Mouse (Mus musculus): ENCODE measurements around the gene Slc18a3. TPM values are rescaled to one million over a fixed set of nuclear protein-coding genes. Genes with fewer than 3 reads are reported as not detected.

Slc18a3 gene
- polyA plus RNA-seq (2016; fragmentation: Nextera tagmentation; extraction: Ambion mirVana) = 0.05 TPM in 1 of 2 replicates, not detected in the other

DNA sequence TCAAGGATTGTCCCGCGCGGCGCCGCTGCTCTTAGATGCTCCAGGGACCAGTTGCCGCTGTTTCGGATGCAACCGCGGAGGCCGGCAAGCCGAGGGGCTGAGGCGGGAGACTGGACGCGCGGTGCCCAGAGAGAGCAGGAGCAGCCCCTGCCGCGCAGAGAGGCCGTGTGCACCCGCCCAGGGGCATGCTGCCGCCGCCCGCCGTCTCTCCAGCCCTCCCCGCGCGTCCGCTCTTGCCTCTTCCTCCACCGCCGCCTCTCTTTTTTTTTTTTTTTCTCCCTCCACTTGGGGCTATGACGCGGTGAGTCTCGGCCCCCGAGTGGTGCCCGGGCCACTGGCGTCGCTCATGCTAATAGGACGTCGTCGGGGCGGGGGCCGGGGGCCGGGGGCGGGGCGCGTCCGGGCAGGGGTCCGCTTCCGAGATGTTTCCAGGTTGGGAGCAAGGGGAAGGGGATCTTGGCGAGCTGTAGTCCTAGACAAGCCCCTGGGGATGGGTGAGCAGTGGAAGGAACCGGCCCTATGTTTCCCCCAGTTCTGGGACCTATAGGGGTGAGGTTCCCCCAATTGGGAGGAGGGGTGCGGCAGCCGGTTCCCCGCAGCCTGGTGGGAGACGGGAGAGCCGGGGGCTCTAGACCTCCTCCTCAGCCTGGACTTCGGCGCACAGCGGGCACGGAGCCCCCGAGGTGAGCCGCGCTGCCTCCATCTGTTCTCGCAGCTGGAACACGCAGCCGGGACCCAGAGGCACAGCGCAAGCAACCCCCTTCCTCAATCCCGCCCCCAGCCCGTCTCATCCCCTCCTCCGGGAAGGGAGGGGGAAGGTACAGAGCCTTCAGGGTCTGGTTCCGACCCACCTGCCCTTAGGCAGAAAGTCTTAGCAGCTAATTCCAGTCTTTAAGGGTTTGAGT is at the start of gene Slc18a3:
TSS of gene Slc18a3 (minus strand) at position 250 of the 905 bp plus-strand sequence.
- Histone ChIP-seq H3K4me2 (peak within 1 kb of the TSS; percentile 40), H3K27me3 (replicated peaks) (peaks cover 90% of the 10 kb centered on the region), H3K9ac (no peak within 1 kb of the TSS), H3K27ac (no peak within 1 kb of the TSS), H3K4me3 (peak within 1 kb of the TSS; percentile 26), H3K4me1 (peaks cover 4% of the 10 kb centered on the region; the same call in 1 of the 2 replicates), H3K9me3 (replicated peaks) (no peaks in the 10 kb centered on the region), H3K36me3 (no peaks in the 10 kb centered on the region)
- 2% methylated on average over 70 of the region's 70 CpGs for WGBS (ENCODE audit: insufficient replicate concordance)
- ATAC-seq = no peak

DNA sequence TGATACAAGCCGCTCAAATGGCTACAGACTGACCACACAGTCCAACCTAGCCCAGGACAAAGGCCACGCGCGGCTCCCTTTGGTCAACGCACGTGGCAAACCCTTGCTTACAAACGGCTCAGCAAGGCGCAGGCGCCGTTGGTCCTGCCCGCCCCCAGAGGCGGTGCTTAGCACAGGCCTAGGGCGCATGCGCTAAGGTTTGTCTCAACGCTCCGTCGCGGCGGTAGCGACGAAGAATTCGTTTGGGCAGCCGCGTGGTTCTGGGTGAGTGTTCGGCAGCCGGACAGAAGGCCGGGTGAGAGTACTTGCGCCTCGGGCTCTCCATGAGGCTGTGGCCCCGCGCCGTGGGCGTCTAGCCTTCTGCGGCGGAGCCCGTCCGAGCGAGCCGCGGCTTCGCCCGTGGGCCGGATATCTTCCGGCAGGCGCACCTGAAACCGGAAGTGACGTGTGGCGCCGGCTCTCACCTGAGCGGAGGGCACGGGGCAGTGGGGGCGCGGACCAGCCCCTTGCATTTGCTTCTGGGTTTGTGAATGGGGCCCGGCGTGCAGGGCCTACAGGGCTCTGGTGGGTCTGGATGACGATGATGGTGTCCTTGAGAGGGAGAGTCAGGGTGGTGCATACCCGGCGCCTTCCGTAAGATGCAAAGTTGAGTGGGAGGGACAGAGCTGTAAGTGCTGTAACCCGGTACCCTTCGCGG is 48.8 kb upstream of the Slc18a3 start, which contains the start of gene Ercc6:
TSS of gene Ercc6 (plus strand) at position 186 of the 697 bp plus-strand sequence.
- no peaks in the 10 kb centered on the region for H3K27me3 ChIP-seq (replicated peaks)
- ATAC-seq = peak; percentile 92
- under 1% methylated on average over 62 of the region's 62 CpGs for WGBS (ENCODE audit: insufficient replicate concordance)

GRCm38 (mm10) chr14:32512912-32513311 is 48.3 kb upstream of the Slc18a3 start:
- peak overlapping the region; percentile 70; the same call in 1 of the 2 replicates for H3K4me3 ChIP-seq
- ATAC-seq = peak; percentile 10; the same call in 1 of the 2 replicates
- peak overlapping the region; percentile 78 for H3K9ac ChIP-seq
- peaks cover 35% of the 10 kb centered on the region for H3K4me1 ChIP-seq
- no peak overlapping the region for H3K27ac ChIP-seq
- H3K4me2 ChIP-seq = peak overlapping the region; percentile 83
- WGBS (ENCODE audit: insufficient replicate concordance) = 36% methylated on average over 9 of the region's 9 CpGs
- no peaks in the 10 kb centered on the region for H3K27me3 ChIP-seq (replicated peaks)
- H3K36me3 ChIP-seq = peaks cover 18% of the 10 kb centered on the region
- H3K9me3 ChIP-seq (replicated peaks) = no peaks in the 10 kb centered on the region

More for the DNA sequence above, 48.8 kb upstream of the Slc18a3 start, which contains the start of gene Ercc6:
- H3K9me3 ChIP-seq (replicated peaks) = no peaks in the 10 kb centered on the region
- H3K4me3 ChIP-seq = peak within 1 kb of the TSS; percentile 70
- peaks cover 30% of the 10 kb centered on the region for H3K4me1 ChIP-seq
- peak within 1 kb of the TSS; percentile 79 for H3K27ac ChIP-seq
- peak within 1 kb of the TSS; percentile 78 for H3K9ac ChIP-seq
- peaks cover 22% of the 10 kb centered on the region for H3K36me3 ChIP-seq
- H3K4me2 ChIP-seq = peak within 1 kb of the TSS; percentile 83

DNA sequence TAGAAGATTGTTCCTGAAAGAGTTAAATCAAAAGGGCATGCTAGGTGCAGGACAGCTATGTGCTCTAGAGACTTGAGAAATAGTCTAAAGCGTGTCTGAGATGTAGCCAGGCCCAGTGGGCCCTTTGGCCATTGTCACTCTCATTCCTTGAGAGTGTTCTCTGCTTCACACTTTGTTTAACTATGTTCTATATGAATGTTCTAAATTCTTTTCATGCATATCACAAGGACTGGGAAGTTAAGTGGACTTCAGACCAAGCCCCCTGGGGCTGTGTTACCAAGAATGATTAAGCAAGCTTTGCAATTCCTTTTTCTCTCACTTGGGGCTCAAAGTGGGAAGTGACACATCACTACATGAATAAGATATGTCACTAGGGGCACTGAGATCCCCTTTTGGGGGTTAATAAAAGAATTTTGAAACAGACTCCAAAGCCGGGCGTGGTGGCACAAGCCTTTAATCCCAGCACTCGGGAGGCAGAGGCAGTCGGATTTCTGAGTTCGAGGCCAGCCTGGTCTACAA is 44.9 kb upstream of the Slc18a3 start:
- H3K9ac ChIP-seq = no peak overlapping the region

DNA sequence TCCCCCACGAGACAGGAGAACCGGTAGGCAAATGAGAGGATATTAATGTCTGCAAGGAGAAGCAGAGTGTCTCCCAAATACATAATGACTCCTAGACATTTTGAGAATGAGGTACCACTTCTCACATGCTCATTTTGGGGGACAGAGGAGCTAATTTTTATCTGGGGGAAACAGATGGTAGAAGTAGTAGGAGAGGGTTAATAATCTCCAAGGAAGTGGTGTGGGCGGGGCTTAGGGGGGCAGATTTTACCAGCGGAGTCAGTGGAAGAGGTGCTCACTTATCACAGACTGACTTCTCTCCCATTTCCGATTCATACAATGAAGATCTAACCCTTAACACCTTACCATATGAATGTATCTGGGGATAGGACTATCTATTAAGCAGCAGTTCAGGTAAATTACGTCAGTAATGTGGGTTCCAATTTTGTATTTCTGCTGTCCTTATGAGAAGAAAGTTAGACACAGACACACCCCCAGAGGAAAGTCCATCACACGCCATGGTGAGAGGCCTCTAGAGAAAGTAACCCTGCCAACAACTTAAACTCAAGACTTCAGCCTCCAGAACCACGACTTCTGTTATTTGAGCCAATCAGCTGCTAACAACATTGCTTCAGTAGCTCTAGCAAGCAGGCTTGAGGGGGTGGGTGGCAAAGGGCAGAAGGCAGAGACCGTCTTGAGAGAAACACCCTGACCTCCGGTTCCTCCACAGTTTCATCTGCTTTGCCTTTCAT is 43.6 kb upstream of the Slc18a3 start:
- 20% methylated on average over 10 of the region's 10 CpGs for WGBS (ENCODE audit: insufficient replicate concordance)
- Histone ChIP-seq H3K27me3 (replicated peaks) (no peaks in the 10 kb centered on the region), H3K4me1 (peaks cover 23% of the 10 kb centered on the region), H3K4me2 (peak overlapping the region; percentile 46), H3K9ac (no peak overlapping the region), H3K4me3 (no peak overlapping the region), H3K27ac (no peak overlapping the region), H3K36me3 (no peaks in the 10 kb centered on the region), H3K9me3 (replicated peaks) (no peaks in the 10 kb centered on the region)
- peak; percentile 74 for ATAC-seq

More for the DNA sequence above, 44.9 kb upstream of the Slc18a3 start:
- H3K4me1 ChIP-seq = peaks cover 30% of the 10 kb centered on the region
- no peaks in the 10 kb centered on the region for H3K27me3 ChIP-seq (replicated peaks)
- WGBS (ENCODE audit: insufficient replicate concordance) = 75% methylated on average over 6 of the region's 6 CpGs
- H3K27ac ChIP-seq = no peak overlapping the region
- H3K4me2 ChIP-seq = no peak overlapping the region
- no peaks in the 10 kb centered on the region for H3K36me3 ChIP-seq
- no peak for ATAC-seq
- H3K9me3 ChIP-seq (replicated peaks) = no peaks in the 10 kb centered on the region
- no peak overlapping the region for H3K4me3 ChIP-seq

GRCm38 (mm10) chr14:32507216-32507615 is 42.6 kb upstream of the Slc18a3 start:
- no peak overlapping the region for H3K9ac ChIP-seq
- H3K36me3 ChIP-seq = no peaks in the 10 kb centered on the region
- 0 out of 2 replicates have a peak, but pooled peaks cover 4% of the 10 kb centered on the region for H3K27me3 ChIP-seq (replicated peaks)
- ATAC-seq = no peak
- no peak overlapping the region for H3K4me2 ChIP-seq
- peaks cover 17% of the 10 kb centered on the region for H3K4me1 ChIP-seq
- H3K27ac ChIP-seq = no peak overlapping the region
- no peaks in the 10 kb centered on the region for H3K9me3 ChIP-seq (replicated peaks)
- no peak overlapping the region for H3K4me3 ChIP-seq
- 64% methylated on average over 4 of the region's 4 CpGs for WGBS (ENCODE audit: insufficient replicate concordance)

DNA sequence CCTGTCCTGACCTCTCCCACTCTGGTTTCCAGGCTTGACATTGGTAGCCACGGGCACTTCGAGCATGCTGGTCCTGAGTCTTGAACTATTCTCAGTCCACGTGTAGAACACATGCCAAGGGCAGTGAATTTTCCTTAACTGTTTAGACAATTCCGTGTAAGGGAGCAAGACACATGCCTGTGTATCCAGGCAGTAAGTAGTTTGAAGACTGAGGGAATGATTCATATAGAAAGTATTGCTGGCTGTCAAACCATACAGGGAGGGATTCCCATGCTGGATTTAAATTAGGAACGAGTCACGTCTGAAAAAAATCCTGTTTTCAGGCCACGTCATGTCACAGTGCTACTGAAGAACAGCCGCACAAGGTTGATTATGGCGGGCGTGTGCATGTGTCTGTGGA is 41.7 kb upstream of the Slc18a3 start:
- Histone ChIP-seq H3K27me3 (replicated peaks) (peaks cover 4% of the 10 kb centered on the region; the same call in 1 of the 2 replicates), H3K4me3 (no peak overlapping the region), H3K4me2 (no peak overlapping the region), H3K36me3 (no peaks in the 10 kb centered on the region), H3K4me1 (peaks cover 17% of the 10 kb centered on the region), H3K9ac (no peak overlapping the region), H3K27ac (no peak overlapping the region), H3K9me3 (replicated peaks) (no peaks in the 10 kb centered on the region)
- ATAC-seq = no peak
- 69% methylated on average over 10 of the region's 10 CpGs for WGBS (ENCODE audit: insufficient replicate concordance)

- Histone ChIP-seq H3K4me1 (peaks cover 15% of the 10 kb centered on the region), H3K27me3 (replicated peaks) (peaks cover 6% of the 10 kb centered on the region; the same call in 1 of the 2 replicates), H3K4me3 (no peak overlapping the region), H3K27ac (no peak overlapping the region), H3K9ac (no peak overlapping the region), H3K9me3 (replicated peaks) (no peaks in the 10 kb centered on the region), H3K36me3 (no peaks in the 10 kb centered on the region), H3K4me2 (no peak overlapping the region)
- no peak for ATAC-seq
- 50% methylated on average over 1 of the region's 1 CpGs for WGBS (ENCODE audit: insufficient replicate concordance)
These were observed 39.2 kb upstream of the Slc18a3 start for GRCm38 (mm10) chr14:32503897-32504296.

DNA sequence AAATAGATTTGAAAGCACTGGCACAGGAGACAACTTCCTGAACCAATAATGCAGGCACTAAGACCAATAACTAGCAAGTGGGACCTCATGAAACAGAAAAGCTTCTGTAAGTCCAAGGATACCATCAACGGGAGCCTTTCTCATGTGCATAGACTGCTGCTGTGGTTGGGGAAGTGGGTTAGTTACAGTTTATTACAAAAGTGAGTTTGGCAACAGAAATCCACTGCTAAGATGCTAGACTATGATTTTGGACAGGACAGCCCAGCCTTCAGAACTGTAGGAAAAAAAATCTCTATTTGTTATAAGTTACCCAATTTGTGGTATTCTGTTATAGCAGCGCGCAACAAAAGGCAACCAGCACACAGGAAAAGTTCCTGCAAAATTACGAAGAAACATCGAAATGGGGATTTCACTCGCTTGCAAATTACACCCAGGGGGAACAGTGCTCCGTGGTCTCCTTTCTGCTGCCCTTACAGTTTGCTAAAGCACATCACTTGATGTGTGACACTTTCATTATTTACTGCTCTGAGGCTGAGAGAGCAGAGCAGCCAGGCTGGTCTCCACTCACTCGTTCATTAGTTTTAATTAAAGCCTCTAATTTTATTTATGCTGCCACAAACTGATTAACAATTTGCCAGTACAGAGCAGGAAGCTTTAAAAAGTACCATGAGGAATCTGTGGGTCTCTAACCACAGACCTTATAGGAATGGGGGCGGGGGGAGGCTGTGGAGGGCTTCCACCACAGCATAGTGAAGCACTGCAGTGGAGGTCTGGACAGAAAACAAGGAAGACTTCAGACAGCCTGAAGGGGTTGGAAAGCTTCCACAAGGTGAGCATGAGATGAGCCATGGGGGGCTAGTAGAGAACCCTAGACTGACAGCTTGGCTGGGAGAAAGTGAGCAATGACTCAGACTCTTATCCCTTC is 38.4 kb upstream of the Slc18a3 start:
- WGBS (ENCODE audit: insufficient replicate concordance) = 69% methylated on average over 9 of the region's 9 CpGs
- Histone ChIP-seq H3K4me3 (no peak overlapping the region), H3K4me2 (no peak overlapping the region), H3K9ac (no peak overlapping the region), H3K27ac (no peak overlapping the region), H3K36me3 (no peaks in the 10 kb centered on the region), H3K9me3 (replicated peaks) (no peaks in the 10 kb centered on the region), H3K27me3 (replicated peaks) (peaks cover 6% of the 10 kb centered on the region; the same call in 1 of the 2 replicates), H3K4me1 (peaks cover 6% of the 10 kb centered on the region)
- ATAC-seq = no peak

GRCm38 (mm10) chr14:32501303-32501702 is 36.7 kb upstream of the Slc18a3 start:
- Histone ChIP-seq H3K27me3 (replicated peaks) (peaks cover 6% of the 10 kb centered on the region; the same call in 1 of the 2 replicates), H3K9me3 (replicated peaks) (no peaks in the 10 kb centered on the region), H3K27ac (no peak overlapping the region), H3K4me3 (no peak overlapping the region), H3K36me3 (no peaks in the 10 kb centered on the region), H3K4me1 (no peaks in the 10 kb centered on the region), H3K9ac (no peak overlapping the region), H3K4me2 (no peak overlapping the region)
- ATAC-seq = no peak
- WGBS (ENCODE audit: insufficient replicate concordance) = 43% methylated on average over 2 of the region's 2 CpGs
